In genomic region chr5:130273046-130273445, GRCm38 (mm10) we compare ENCODE assay signal across 21 mouse cellular contexts.
"Had no signal": no experiment of that assay in that cellular context is flagged by ENCODE, and none has a peak within 500 bp of the region (broad histone marks: within the 10 kb centered on the region; RNA-seq: fewer than 3 reads in every experiment).

No protein-coding gene starts in this region.

- ATAC-seq: intestine, postnatal 0 days; liver, postnatal 0 days had no signal

- H3K4me1 ChIP-seq: limb, embryonic 12.5 days; limb, embryonic 15.5 days; lung, embryonic 15.5 days had no signal

- H3K27ac ChIP-seq: kidney, postnatal 0 days; left cerebral cortex, adult 2 months; limb, embryonic 12.5 days; limb, embryonic 15.5 days; liver, embryonic 14.5 days; lung, embryonic 15.5 days had no signal

- H3K27me3 ChIP-seq: limb, embryonic 12.5 days; limb, embryonic 15.5 days; lung, embryonic 15.5 days had no signal

- H3K4me2 ChIP-seq: limb, embryonic 12.5 days; limb, embryonic 15.5 days; liver, embryonic 11.5 days; lung, embryonic 15.5 days; midbrain, embryonic 11.5 days had no signal

- H3K4me3 ChIP-seq: left cerebral cortex, adult 2 months; limb, embryonic 12.5 days; limb, embryonic 15.5 days; lung, embryonic 15.5 days had no signal

- H3K9ac ChIP-seq: limb, embryonic 12.5 days; limb, embryonic 15.5 days; liver, embryonic 14.5 days; liver, postnatal 0 days; lung, embryonic 15.5 days had no signal

- DNase-seq: kidney, adult 2 months; kidney, postnatal 25 days; layer of hippocampus, postnatal 36 days; left cerebral cortex, postnatal 4 days; liver, postnatal 0 days; lung, postnatal 10 days; lung, postnatal 36 days; midbrain, embryonic 14.5 days; right cerebral cortex, adult 18-20 months; right cerebral cortex, postnatal 14 days; right cerebral cortex, postnatal 4 days; thymus, postnatal 25 days had no signal

- H3K9me3 ChIP-seq: limb, embryonic 12.5 days; limb, embryonic 15.5 days; lung, embryonic 15.5 days had no signal
